Mouse (Mus musculus): ENCODE results near the gene Cgnl1.

DNA sequence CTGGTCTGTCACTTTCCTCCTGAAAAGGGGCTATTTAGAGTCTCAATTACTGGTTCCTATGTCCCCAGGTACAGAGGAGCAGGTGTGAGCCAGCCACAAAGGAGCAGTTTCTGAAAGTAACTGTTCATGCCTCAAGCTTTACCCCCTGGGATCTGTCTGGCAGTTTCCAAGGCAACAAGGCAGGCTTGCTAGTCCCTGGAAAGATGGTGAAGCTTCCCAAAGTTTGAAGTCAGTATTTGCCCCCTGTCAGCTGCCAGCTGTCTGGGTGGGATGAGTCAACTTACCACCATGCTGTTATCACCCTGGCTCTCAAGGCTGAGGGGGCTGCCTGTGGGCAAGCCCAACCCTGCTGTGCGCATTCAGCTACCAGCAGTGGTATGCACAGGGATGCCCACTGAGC lies 134.5 kb downstream of the Cgnl1 start:
- TF ChIP-seq CTCF (IDR thresholded peaks at IDR 0.05; ENCODE audit: low read depth) (no peak), EP300 (IDR thresholded peaks at IDR 0.05; ENCODE audit: low read depth) (no peak)

Measured in liver, postnatal 0 days (tissue).